Mouse (Mus musculus): ENCODE data around the gene Tmem110. TPM values are rescaled to one million over a fixed set of nuclear protein-coding genes. Genes with fewer than 3 reads are reported as not detected.

Tmem110 gene
- 17.5 TPM for polyA plus RNA-seq (2017; shearing (Covaris generic))

DNA sequence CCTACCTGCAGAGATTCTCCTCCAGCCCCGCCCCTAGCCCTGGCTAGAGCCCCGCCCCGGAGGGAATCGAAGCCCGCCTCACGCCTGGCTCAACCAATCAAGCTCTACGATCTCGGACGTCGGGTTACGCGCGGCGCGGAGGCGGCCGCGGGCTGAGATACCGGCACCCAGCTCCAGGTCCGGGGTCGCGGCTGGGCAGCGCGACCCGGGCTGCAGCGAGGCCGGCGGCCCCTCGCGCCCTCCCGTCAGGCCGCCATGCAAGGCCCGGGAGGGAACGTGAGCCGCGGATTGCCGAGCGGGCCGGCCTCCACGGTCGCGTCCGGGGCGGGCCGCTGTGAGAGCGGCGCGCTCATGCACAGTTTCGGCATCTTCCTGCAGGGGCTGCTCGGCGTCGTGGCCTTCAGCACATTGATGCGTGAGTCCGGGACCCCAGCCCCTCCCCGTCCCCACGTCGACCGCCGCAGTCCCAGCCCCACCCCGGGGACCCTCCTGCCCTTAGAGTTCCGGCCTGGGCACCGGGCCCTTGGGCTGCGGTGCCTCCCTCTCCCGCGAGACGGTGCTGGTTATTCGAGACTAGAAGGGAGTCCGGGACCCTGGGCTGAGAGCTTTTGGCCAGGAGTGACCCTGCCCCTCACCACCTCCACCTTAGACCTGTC, at the start of gene Tmem110:
Gene Tmem110 (plus strand): TSS at position 115 of the 656 bp plus-strand sequence.

GRCm38 (mm10) chr14:30878958-30879571, 53.7 kb downstream of the Tmem110 start, which contains the start of gene Mustn1:
Gene Mustn1 (plus strand): TSS chr14:30879200.

GRCm38 (mm10) chr14:30886204-30886603, 60.8 kb downstream of the Tmem110 start, which contains the start of gene Itih4:
Gene Itih4 (plus strand): TSS chr14:30886476.

GRCm38 (mm10) chr14:30923375-30924105, 98.2 kb downstream of the Tmem110 start, which contains the start of gene Itih3:
Gene Itih3 (minus strand): TSS chr14:30923760.

Other genes starting within 250 kb of the Tmem110 start
- 82.6 TPM for gene Prkcd, start 199.4 kb upstream of the Tmem110 start, polyA plus RNA-seq (2017; shearing (Covaris generic))
- gene Rft1, start 171.2 kb upstream of the Tmem110 start, polyA plus RNA-seq (2017; shearing (Covaris generic)) = 7.7 TPM
- 15.8 TPM for gene Sfmbt1, start 110.7 kb upstream of the Tmem110 start, polyA plus RNA-seq (2017; shearing (Covaris generic))
- 0.41 TPM for gene Mustn1, start 53.6 kb downstream of the Tmem110 start, polyA plus RNA-seq (2017; shearing (Covaris generic))
- not detected for gene Itih4, start 60.9 kb downstream of the Tmem110 start, polyA plus RNA-seq (2017; shearing (Covaris generic))
- not detected for gene Itih3, start 98.2 kb downstream of the Tmem110 start, polyA plus RNA-seq (2017; shearing (Covaris generic))
- not detected for gene Itih1, start 117.7 kb downstream of the Tmem110 start, polyA plus RNA-seq (2017; shearing (Covaris generic))
- gene Nek4, start 125.8 kb downstream of the Tmem110 start, polyA plus RNA-seq (2017; shearing (Covaris generic)) = 6.8 TPM
- 7.8 TPM for gene Glt8d1, start 175.8 kb downstream of the Tmem110 start, polyA plus RNA-seq (2017; shearing (Covaris generic))
- gene Spcs1, start 176.1 kb downstream of the Tmem110 start, polyA plus RNA-seq (2017; shearing (Covaris generic)) = 155 TPM
- 143 TPM for gene Pbrm1, start 193.5 kb downstream of the Tmem110 start, polyA plus RNA-seq (2017; shearing (Covaris generic))
- gene Gnl3, start 193.6 kb downstream of the Tmem110 start, polyA plus RNA-seq (2017; shearing (Covaris generic)) = 118 TPM

Data from effector memory CD4-positive, alpha-beta T cell, adult 7 months (primary cell).